Mouse (Mus musculus) lung, postnatal 0 days (tissue): ENCODE data around the gene Cdk15.

Source experiments
- CTCF ChIP-seq: IDR thresholded peaks from 2 replicates; pipeline ENCODE4 v1.5.1; 2016; ENCODE audit warnings: antibody characterized with exemption, mild to moderate bottlenecking
- EP300 ChIP-seq: IDR thresholded peaks from 2 replicates; pipeline ENCODE4 v1.6.1; 2016; ENCODE audit warnings: antibody characterized with exemption, mild to moderate bottlenecking, control low read depth

GRCm38 (mm10) chr1:59382516-59382915, 125.8 kb downstream of the Cdk15 start:
- TF ChIP-seq CTCF (no peak), EP300 (no peak)
